Mouse (Mus musculus) liver, adult 2 months (tissue): ENCODE data around the gene Rhoa.

Experiments
- CTCF ChIP-seq: fragments of 200-500 bp; IDR thresholded peaks from 2 replicates; pipeline ENCODE4 v1.5.1; 2011; ENCODE audit warnings: low read depth, low read length, control low read depth
- POLR2A ChIP-seq: fragments of 200-500 bp; IDR thresholded peaks from 2 replicates; pipeline ENCODE4 v1.6.1; 2011; ENCODE audit warnings: low read length, control low read depth; ENCODE audit not compliant: insufficient read depth; ENCODE audit errors: extremely low read depth

DNA sequence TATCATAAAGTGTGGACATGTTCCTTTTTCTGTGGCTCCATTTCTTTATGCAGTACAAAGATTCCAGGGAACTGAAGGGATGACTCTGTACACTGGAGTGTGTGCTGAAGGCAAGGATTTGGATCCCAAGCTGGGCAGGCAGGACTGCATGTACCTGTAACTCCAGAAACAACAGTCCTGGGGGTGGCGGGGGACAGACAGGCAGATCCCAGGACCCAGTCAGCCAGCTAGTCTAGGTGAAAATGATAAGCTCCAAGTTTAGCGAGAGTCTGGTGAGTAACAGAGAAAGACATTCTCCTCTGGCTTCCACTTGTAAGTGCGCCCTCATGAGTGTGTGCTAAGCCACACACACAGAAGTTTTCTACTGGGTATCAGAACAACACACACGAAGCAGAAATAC lies 45.4 kb upstream of the Rhoa start:
- TF ChIP-seq CTCF (no peak), POLR2A (no peak)
